Mouse (Mus musculus) mouse embryonic stem cell (cell line): ENCODE measurements around the gene Zbtb40.

Source experiments
- in situ Hi-C, 2 experiments: fragments of 300-500 bp; cut with MboI; formaldehyde crosslinking; loops; 1 replicate in 1 of 2; 3 replicates in 1 of 2; pipeline ENCODE4 v1.14.3; 2019 to 2020; ENCODE audit warnings: low sequenced_read_pairs in 2 of 2, low pct_unique_long_range_greater_than_20kb in 1 of 2, mixed read lengths in 1 of 2; ENCODE audit not compliant: unreplicated experiment in 1 of 2

Zbtb40 gene

GRCm38 (mm10) chr4:137048550-137049032, at the start of gene Zbtb40:
Gene Zbtb40, minus strand, starts transcription at chr4:137048801.
- in situ Hi-C loops: no loop called here

DNA sequence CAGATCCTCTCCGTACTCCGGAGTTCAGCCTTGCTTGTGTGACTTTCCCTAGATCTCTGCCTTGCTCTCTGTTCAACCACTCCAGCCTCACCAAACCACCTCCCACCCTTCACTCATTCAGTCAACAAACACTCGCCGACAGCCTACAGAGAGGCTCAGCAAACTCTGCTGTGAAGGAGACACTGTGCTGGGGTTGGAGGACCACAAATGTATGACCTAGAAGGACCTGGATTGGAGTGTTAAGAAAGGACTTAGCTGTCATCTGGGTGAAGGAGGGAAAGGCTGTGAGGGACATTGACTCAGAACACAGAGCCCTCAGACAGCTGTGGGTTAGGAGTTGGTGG, 49.4 kb upstream of the Zbtb40 start:
- in situ Hi-C loops: loop anchor here in 1 of 2 experiments (25.0 kb wide), 1 partner anchor 314 kb away; the partner anchor contains the start of gene Cela3a

GRCm38 (mm10) chr4:137097246-137097983, 48.8 kb upstream of the Zbtb40 start:
- in situ Hi-C loops: loop anchor here in 1 of 2 experiments (25.0 kb wide), 1 partner anchor 315 kb away; the partner anchor contains the start of gene Cela3a

GRCm38 (mm10) chr4:137096353-137096752, 47.8 kb upstream of the Zbtb40 start:
- in situ Hi-C loops: loop anchor here in 1 of 2 experiments (25.0 kb wide), 1 partner anchor 316 kb away; the partner anchor contains the start of gene Cela3a

- in situ Hi-C loops: loop anchor here in 1 of 2 experiments (10.0 to 25.0 kb wide), 2 partner anchors 220 to 327 kb away; partner anchors contain the start of gene Cela3a
Measured at GRCm38 (mm10) chr4:137085083-137085810, 36.6 kb upstream of the Zbtb40 start.

GRCm38 (mm10) chr4:137082866-137083265, 34.3 kb upstream of the Zbtb40 start:
- in situ Hi-C loops: loop anchor here (5.0 to 25.0 kb wide), 3 partner anchors 204 to 329 kb away; partner anchors contain the start of gene Cela3a (in 1 of the 2)

DNA sequence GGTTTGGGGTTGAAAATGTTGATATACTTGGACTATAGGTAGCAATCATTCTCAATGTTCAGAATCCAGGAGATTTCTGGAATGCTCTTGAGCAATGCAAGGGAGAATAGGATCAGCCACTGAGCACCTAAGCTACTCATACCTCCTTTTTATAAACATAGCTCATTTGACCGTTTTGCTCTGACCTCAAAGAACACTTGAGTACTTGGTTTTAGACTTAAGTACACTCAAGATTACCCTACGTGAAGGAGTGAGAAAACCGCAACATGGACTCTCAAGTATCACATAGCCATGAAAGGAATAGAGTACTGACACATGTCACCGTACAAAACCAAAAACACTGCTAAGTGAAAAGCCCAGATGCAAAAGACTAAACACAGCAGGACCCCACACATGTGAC, 32.8 kb upstream of the Zbtb40 start:
- in situ Hi-C loops: loop anchor here (5.0 to 25.0 kb wide), 3 partner anchors 206 to 331 kb away; partner anchors contain the start of gene Cela3a (in 1 of the 2)

DNA sequence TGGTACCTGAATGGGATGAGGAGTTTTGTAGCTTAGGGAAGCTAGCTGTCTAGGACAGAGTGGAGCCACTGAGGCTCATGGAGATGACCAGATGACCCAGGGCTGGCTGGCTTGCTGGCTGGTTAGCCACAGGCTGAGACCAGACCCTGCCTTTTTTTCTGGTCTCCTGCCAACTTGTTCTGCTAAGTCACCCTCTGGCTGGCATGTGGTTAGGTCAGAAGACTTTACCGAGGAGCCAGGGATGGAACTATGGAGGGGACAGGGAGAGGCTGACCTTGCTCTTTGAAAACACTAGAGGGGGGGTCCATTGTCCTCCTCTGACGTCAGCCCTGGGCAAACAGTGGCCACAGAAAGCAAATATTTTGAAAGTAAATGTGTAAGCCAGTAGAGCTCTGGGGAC, 28.6 kb upstream of the Zbtb40 start:
- in situ Hi-C loops: loop anchor here (10.0 to 25.0 kb wide), 3 partner anchors 182 to 335 kb away; partner anchors contain the start of genes C1qa (in 1 of the 2), C1qc (in 1 of the 2) and Cela3a (in 1 of the 2)

DNA sequence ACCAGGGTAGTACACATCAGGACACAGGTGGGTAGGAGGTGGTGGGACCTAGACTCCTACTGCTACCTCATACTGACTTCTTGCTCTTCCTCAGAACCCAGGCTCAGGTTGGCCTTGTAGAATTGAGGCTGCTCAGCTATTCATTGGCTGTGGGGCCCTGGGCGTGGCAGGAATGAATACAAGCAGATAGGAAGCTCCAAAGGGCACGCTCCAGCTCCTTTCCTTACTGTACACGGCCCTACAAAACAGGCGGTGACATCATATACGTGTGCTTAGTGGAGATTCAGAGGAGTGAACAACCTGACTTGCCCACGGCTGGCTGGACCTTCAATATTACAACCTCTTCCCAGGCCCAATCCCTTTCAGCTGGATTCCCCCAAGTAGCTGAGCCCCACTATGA, 22.6 kb upstream of the Zbtb40 start:
- in situ Hi-C loops: loop anchor here (10.0 to 25.0 kb wide), 3 partner anchors 176 to 409 kb away; partner anchors contain the start of genes C1qa (in 1 of the 2) and C1qc (in 1 of the 2)

GRCm38 (mm10) chr4:137068491-137068890, 19.9 kb upstream of the Zbtb40 start:
- in situ Hi-C loops: loop anchor here in 1 of 2 experiments (25.0 kb wide), 1 partner anchor 406 kb away; no protein-coding TSS in a partner anchor

GRCm38 (mm10) chr4:137065846-137066245, 17.2 kb upstream of the Zbtb40 start:
- in situ Hi-C loops: loop anchor here in 1 of 2 experiments (25.0 kb wide), 1 partner anchor 404 kb away; no protein-coding TSS in a partner anchor

GRCm38 (mm10) chr4:137054932-137055331, 6.3 kb upstream of the Zbtb40 start:
- in situ Hi-C loops: loop anchor here in 1 of 2 experiments (25.0 kb wide), 1 partner anchor 393 kb away; no protein-coding TSS in a partner anchor

GRCm38 (mm10) chr4:137053810-137054209, 5.2 kb upstream of the Zbtb40 start:
- in situ Hi-C loops: loop anchor here in 1 of 2 experiments (25.0 kb wide), 1 partner anchor 392 kb away; no protein-coding TSS in a partner anchor

DNA sequence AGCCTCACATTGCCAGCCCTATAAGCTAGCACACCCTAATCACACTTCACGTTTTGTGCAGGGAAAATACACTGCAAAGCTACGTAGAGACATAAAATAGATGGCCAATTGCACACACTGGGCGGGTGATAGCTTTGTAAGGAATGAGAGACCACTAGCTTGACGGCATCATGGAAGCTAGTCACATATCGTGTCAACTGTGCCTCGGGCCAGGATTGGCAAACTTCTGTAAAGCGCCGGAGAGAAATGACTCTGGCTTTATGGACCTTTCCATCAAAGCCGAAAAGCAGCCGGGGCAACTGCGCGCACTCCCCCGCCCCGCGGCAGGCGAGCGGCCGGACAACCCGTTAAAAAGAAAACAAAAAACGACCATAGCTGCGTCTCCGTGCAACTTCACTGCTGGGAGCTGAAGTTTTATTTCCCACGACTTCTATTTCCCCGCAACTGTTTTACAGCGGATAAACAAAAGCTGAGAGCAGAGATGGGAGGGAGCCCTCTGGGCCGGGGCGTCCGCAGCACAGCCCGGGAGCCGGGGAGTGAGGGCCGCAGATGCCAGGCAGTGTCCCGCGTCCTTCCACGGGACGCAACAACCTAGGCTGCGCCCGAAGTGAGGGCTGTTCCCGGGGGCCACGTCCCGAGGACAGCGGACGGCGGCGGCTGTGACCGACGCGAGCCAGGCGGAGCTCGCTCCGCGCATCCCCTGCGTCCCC, 606 bp downstream of the Zbtb40 start:
- in situ Hi-C loops: no loop called here

- in situ Hi-C loops: no loop called here
Measured at GRCm38 (mm10) chr4:137046110-137046509, 2.5 kb downstream of the Zbtb40 start.

DNA sequence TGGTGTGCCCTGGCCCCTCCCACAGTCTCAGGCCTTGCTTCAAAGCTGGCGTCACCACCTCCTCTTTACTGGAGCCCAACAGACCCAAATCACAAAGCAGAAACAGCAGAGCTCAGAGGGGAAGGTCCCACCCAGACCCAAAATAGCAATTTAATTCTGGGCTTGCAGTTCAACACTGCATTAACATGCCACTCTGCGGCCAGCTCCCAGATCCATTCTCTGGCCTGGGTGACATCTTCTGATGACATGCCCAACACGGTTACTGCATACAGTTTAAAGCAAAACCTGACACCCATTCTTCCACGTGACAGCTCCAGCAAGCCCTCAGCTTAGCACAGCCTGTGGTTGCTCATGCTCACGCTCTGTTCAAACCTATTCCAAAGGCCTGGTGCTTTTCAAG, 4.1 kb downstream of the Zbtb40 start:
- in situ Hi-C loops: no loop called here

- in situ Hi-C loops: no loop called here
Measured at GRCm38 (mm10) chr4:137043799-137044198, 4.8 kb downstream of the Zbtb40 start.

- in situ Hi-C loops: no loop called here
Measured at GRCm38 (mm10) chr4:137042039-137042438, 6.6 kb downstream of the Zbtb40 start.
